Mouse (Mus musculus) brain, embryonic 14.5 days (tissue): ENCODE results near the gene Necab3.

Source experiments
- CTCF ChIP-seq: fragments of 200-500 bp; IDR thresholded peaks from 2 replicates; pipeline ENCODE4 v1.5.1; 2012; ENCODE audit warnings: inconsistent platforms, mild to moderate bottlenecking, moderate library complexity, borderline replicate concordance; ENCODE audit not compliant: insufficient read depth, insufficient read length; ENCODE audit errors: extremely low read depth
- POLR2A ChIP-seq: fragments of 200-500 bp; IDR thresholded peaks from 2 replicates; pipeline ENCODE4 v1.6.1; 2012; ENCODE audit warnings: mild to moderate bottlenecking, inconsistent platforms, borderline replicate concordance; ENCODE audit not compliant: poor library complexity, insufficient read depth, insufficient read length, severe bottlenecking; ENCODE audit errors: extremely low read depth

GRCm38 (mm10) chr2:154603638-154604153 lies 45.0 kb upstream of the Necab3 start, which contains the start of gene Pxmp4:
- TF ChIP-seq POLR2A (peak; percentile 36; the same call in 1 of the 2 replicates), CTCF (no peak)
